Mouse (Mus musculus): Measurements from ENCODE around the gene Ppp2r5e. TPM values are rescaled to one million over a fixed set of nuclear protein-coding genes. Genes with fewer than 3 reads are reported as not detected.

Gene Ppp2r5e
- polyA plus RNA-seq, 1 experiment from 2014 or later = 15.3 TPM

DNA sequence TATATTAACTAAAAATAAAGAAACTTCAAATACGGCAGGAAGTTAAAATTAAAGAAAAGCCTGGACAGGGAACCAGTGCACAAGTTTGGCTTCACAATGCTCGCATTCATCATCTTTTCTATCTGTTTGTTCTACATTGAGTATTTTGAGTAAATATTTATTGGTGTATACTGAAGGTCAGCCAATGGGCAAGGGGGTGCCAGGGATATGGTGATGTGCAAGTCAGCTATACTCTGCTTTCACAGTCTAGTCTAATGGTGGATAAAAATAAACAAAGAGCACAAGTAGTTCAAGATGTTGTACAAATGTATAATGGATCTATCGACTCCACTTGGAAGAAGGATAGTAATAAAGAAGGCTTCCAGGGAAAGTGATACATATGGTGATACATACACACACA lies 123.9 kb downstream of the Ppp2r5e start:
- H3K9ac ChIP-seq (ENCODE audit: low read depth, low read length) = no peak overlapping the region
- ATAC-seq (ENCODE audit: low read depth) = no peak
- 78% methylated on average over 3 of the region's 3 CpGs for WGBS
- no peak overlapping the region for H3K4me3 ChIP-seq (ENCODE audit: low read depth, low read length)
- no peaks in the 10 kb centered on the region for H3K4me1 ChIP-seq (ENCODE audit: control insufficient read depth, insufficient read depth, low read length)
- H3K36me3 ChIP-seq (ENCODE audit: control insufficient read depth, insufficient read depth, low read length) = no peaks in the 10 kb centered on the region
- no peaks in the 10 kb centered on the region for H3K27me3 ChIP-seq (replicated peaks; ENCODE audit: control insufficient read depth, insufficient read depth, low read length)
- H3K9me3 ChIP-seq (ENCODE audit: control insufficient read depth, low read length) = no peaks in the 10 kb centered on the region
- no peak overlapping the region for H3K27ac ChIP-seq (replicated peaks; ENCODE audit: low read depth, low read length)
- no peak for DNase-seq (ENCODE audit: low spot score)
- no peak overlapping the region for H3K4me2 ChIP-seq (ENCODE audit: low read depth, low read length)

DNA sequence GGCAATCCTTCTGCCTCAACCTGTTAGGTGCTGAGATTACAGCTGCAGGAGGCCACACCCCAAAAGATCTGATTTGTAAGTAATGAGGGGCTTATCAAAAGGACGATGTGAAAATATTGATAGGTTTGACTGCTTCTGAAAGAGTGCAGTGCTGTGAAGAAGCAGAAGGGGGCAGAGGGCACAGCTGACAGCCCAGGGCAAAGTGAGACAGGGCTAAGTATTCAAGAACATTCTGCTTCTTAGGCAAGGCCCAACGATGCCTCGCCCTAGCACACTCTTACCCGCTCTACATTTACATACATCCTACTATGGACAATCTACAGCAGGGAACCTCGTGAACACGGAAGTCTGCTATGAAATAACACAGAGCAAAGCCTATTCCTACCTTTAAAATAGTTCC lies 128.2 kb downstream of the Ppp2r5e start:
- Histone ChIP-seq H3K4me2 (ENCODE audit: low read depth, low read length) (no peak overlapping the region), H3K27ac (replicated peaks; ENCODE audit: low read depth, low read length) (peak overlapping the region; percentile 22; the same call in 1 of the 2 replicates), H3K4me3 (ENCODE audit: low read depth, low read length) (no peak overlapping the region), H3K9me3 (ENCODE audit: control insufficient read depth, low read length) (no peaks in the 10 kb centered on the region), H3K36me3 (ENCODE audit: control insufficient read depth, insufficient read depth, low read length) (peaks cover 34% of the 10 kb centered on the region), H3K9ac (ENCODE audit: low read depth, low read length) (no peak overlapping the region), H3K27me3 (replicated peaks; ENCODE audit: control insufficient read depth, insufficient read depth, low read length) (no peaks in the 10 kb centered on the region), H3K4me1 (ENCODE audit: control insufficient read depth, insufficient read depth, low read length) (no peaks in the 10 kb centered on the region)
- WGBS = 81% methylated on average over 6 of the region's 6 CpGs
- ATAC-seq (ENCODE audit: low read depth) (no peak), DNase-seq (ENCODE audit: low spot score) (no peak)

DNA sequence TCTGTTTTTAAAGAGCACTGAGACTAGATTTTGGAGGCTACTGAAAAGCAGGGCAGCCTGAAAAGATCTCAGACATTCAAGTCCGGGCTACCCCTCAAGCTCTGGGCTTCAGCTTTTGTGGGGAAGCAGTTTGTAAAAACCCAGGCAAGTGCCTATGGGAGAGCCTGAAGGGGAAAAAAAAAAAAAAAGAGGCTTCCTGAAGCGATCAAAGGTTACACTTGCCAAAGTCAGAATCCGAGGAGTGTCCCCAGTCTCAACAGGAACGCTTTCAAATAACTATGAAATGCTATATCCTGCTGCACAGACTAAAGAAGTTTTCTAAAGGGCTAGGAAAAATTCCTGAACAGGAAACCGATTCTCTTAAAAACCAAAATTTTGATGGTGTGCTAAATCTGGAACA lies 128.9 kb downstream of the Ppp2r5e start:
- Histone ChIP-seq H3K4me3 (ENCODE audit: low read depth, low read length) (no peak overlapping the region), H3K9me3 (ENCODE audit: control insufficient read depth, low read length) (no peaks in the 10 kb centered on the region), H3K4me1 (ENCODE audit: control insufficient read depth, insufficient read depth, low read length) (no peaks in the 10 kb centered on the region), H3K9ac (ENCODE audit: low read depth, low read length) (no peak overlapping the region), H3K27me3 (replicated peaks; ENCODE audit: control insufficient read depth, insufficient read depth, low read length) (no peaks in the 10 kb centered on the region), H3K27ac (replicated peaks; ENCODE audit: low read depth, low read length) (peak overlapping the region; percentile 44; the same call in 1 of the 2 replicates), H3K4me2 (ENCODE audit: low read depth, low read length) (no peak overlapping the region), H3K36me3 (ENCODE audit: control insufficient read depth, insufficient read depth, low read length) (peaks cover 35% of the 10 kb centered on the region)
- DNase-seq (ENCODE audit: low spot score) (peak; percentile 24), ATAC-seq (ENCODE audit: low read depth) (no peak)
- WGBS = 51% methylated on average over 5 of the region's 5 CpGs

- Histone ChIP-seq H3K9me3 (ENCODE audit: control insufficient read depth, low read length) (no peaks in the 10 kb centered on the region), H3K27ac (replicated peaks; ENCODE audit: low read depth, low read length) (no peak overlapping the region), H3K4me3 (ENCODE audit: low read depth, low read length) (no peak overlapping the region), H3K4me1 (ENCODE audit: control insufficient read depth, insufficient read depth, low read length) (no peaks in the 10 kb centered on the region), H3K36me3 (ENCODE audit: control insufficient read depth, insufficient read depth, low read length) (peaks cover 43% of the 10 kb centered on the region), H3K4me2 (ENCODE audit: low read depth, low read length) (no peak overlapping the region), H3K27me3 (replicated peaks; ENCODE audit: control insufficient read depth, insufficient read depth, low read length) (no peaks in the 10 kb centered on the region), H3K9ac (ENCODE audit: low read depth, low read length) (no peak overlapping the region)
- DNase-seq (ENCODE audit: low spot score) (no peak), ATAC-seq (ENCODE audit: low read depth) (no peak)
- WGBS = 88% methylated on average over 7 of the region's 7 CpGs
Observed at GRCm38 (mm10) chr12:75466206-75466605, 129.8 kb downstream of the Ppp2r5e start.

- H3K4me3 ChIP-seq (ENCODE audit: low read depth, low read length) = no peak overlapping the region
- H3K27ac ChIP-seq (replicated peaks; ENCODE audit: low read depth, low read length) = no peak overlapping the region
- WGBS = 66% methylated on average over 9 of the region's 9 CpGs
- DNase-seq (ENCODE audit: low spot score) = peak; percentile 52
- no peak overlapping the region for H3K4me2 ChIP-seq (ENCODE audit: low read depth, low read length)
- no peaks in the 10 kb centered on the region for H3K27me3 ChIP-seq (replicated peaks; ENCODE audit: control insufficient read depth, insufficient read depth, low read length)
- H3K36me3 ChIP-seq (ENCODE audit: control insufficient read depth, insufficient read depth, low read length) = peaks cover 57% of the 10 kb centered on the region
- no peaks in the 10 kb centered on the region for H3K9me3 ChIP-seq (ENCODE audit: control insufficient read depth, low read length)
- no peaks in the 10 kb centered on the region for H3K4me1 ChIP-seq (ENCODE audit: control insufficient read depth, insufficient read depth, low read length)
- no peak overlapping the region for H3K9ac ChIP-seq (ENCODE audit: low read depth, low read length)
- ATAC-seq (ENCODE audit: low read depth) = no peak
Observed at GRCm38 (mm10) chr12:75464016-75464769, 131.9 kb downstream of the Ppp2r5e start.

- Histone ChIP-seq H3K36me3 (ENCODE audit: control insufficient read depth, insufficient read depth, low read length) (peaks cover 72% of the 10 kb centered on the region), H3K4me1 (ENCODE audit: control insufficient read depth, insufficient read depth, low read length) (no peaks in the 10 kb centered on the region), H3K9ac (ENCODE audit: low read depth, low read length) (no peak overlapping the region), H3K4me3 (ENCODE audit: low read depth, low read length) (no peak overlapping the region), H3K9me3 (ENCODE audit: control insufficient read depth, low read length) (no peaks in the 10 kb centered on the region), H3K27me3 (replicated peaks; ENCODE audit: control insufficient read depth, insufficient read depth, low read length) (no peaks in the 10 kb centered on the region), H3K27ac (replicated peaks; ENCODE audit: low read depth, low read length) (no peak overlapping the region), H3K4me2 (ENCODE audit: low read depth, low read length) (no peak overlapping the region)
- WGBS = 88% methylated on average over 5 of the region's 5 CpGs
- ATAC-seq (ENCODE audit: low read depth) = no peak
- DNase-seq (ENCODE audit: low spot score) = no peak
Observed at GRCm38 (mm10) chr12:75460561-75460960, 135.5 kb downstream of the Ppp2r5e start.

DNA sequence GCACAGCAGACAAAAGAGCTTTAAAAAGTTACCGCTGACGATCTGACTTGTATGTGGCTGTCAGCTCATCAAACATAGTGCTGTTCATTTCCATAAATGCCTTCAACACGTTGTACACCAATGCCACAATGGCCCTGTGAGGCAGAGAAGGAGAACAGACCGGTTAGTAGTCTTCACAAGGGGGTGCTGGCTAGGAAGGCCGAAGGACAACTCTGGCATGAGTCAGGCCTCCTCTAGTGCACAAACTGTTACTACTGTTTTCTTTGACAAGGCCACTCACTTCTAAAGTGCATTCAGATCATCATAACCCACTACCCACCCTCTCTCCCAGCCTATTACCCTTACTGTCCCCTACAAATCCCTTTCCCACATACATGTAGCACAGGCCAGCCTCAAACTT lies 136.4 kb downstream of the Ppp2r5e start:
- Histone ChIP-seq H3K36me3 (ENCODE audit: control insufficient read depth, insufficient read depth, low read length) (peaks cover 64% of the 10 kb centered on the region), H3K27me3 (replicated peaks; ENCODE audit: control insufficient read depth, insufficient read depth, low read length) (no peaks in the 10 kb centered on the region), H3K9ac (ENCODE audit: low read depth, low read length) (no peak overlapping the region), H3K4me3 (ENCODE audit: low read depth, low read length) (no peak overlapping the region), H3K9me3 (ENCODE audit: control insufficient read depth, low read length) (no peaks in the 10 kb centered on the region), H3K4me1 (ENCODE audit: control insufficient read depth, insufficient read depth, low read length) (no peaks in the 10 kb centered on the region), H3K4me2 (ENCODE audit: low read depth, low read length) (no peak overlapping the region), H3K27ac (replicated peaks; ENCODE audit: low read depth, low read length) (no peak overlapping the region)
- no peak for DNase-seq (ENCODE audit: low spot score)
- ATAC-seq (ENCODE audit: low read depth) = no peak
- 91% methylated on average over 5 of the region's 5 CpGs for WGBS

- Histone ChIP-seq H3K4me2 (ENCODE audit: low read depth, low read length) (no peak overlapping the region), H3K4me3 (ENCODE audit: low read depth, low read length) (no peak overlapping the region), H3K27ac (replicated peaks; ENCODE audit: low read depth, low read length) (no peak overlapping the region), H3K4me1 (ENCODE audit: control insufficient read depth, insufficient read depth, low read length) (no peaks in the 10 kb centered on the region), H3K9ac (ENCODE audit: low read depth, low read length) (no peak overlapping the region), H3K27me3 (replicated peaks; ENCODE audit: control insufficient read depth, insufficient read depth, low read length) (no peaks in the 10 kb centered on the region), H3K36me3 (ENCODE audit: control insufficient read depth, insufficient read depth, low read length) (peaks cover 48% of the 10 kb centered on the region), H3K9me3 (ENCODE audit: control insufficient read depth, low read length) (no peaks in the 10 kb centered on the region)
- DNase-seq (ENCODE audit: low spot score) = no peak
- WGBS = 96% methylated on average over 6 of the region's 6 CpGs
- no peak for ATAC-seq (ENCODE audit: low read depth)
Observed at GRCm38 (mm10) chr12:75453441-75453840, 142.6 kb downstream of the Ppp2r5e start.

- ATAC-seq (ENCODE audit: low read depth) (no peak), DNase-seq (ENCODE audit: low spot score) (no peak)
- H3K4me3 ChIP-seq (ENCODE audit: low read depth, low read length) = no peak overlapping the region
Observed at GRCm38 (mm10) chr12:75453027-75453426, 143.0 kb downstream of the Ppp2r5e start.

More at GRCm38 (mm10) chr12:75453027-75453426, 143.0 kb downstream of the Ppp2r5e start:
- Histone ChIP-seq H3K9ac (ENCODE audit: low read depth, low read length) (no peak overlapping the region), H3K4me1 (ENCODE audit: control insufficient read depth, insufficient read depth, low read length) (no peaks in the 10 kb centered on the region), H3K27ac (replicated peaks; ENCODE audit: low read depth, low read length) (no peak overlapping the region), H3K36me3 (ENCODE audit: control insufficient read depth, insufficient read depth, low read length) (peaks cover 44% of the 10 kb centered on the region), H3K4me2 (ENCODE audit: low read depth, low read length) (no peak overlapping the region), H3K9me3 (ENCODE audit: control insufficient read depth, low read length) (no peaks in the 10 kb centered on the region), H3K27me3 (replicated peaks; ENCODE audit: control insufficient read depth, insufficient read depth, low read length) (no peaks in the 10 kb centered on the region)
- 89% methylated on average over 4 of the region's 4 CpGs for WGBS
